Mouse (Mus musculus) bone marrow macrophage, adult 2 months (primary cell): ENCODE measurements around the gene Ttc16.

Experiments
- CTCF ChIP-seq: IDR thresholded peaks from 2 replicates; pipeline ENCODE4 v1.5.1; 2012; ENCODE audit warnings: low read depth, mild to moderate bottlenecking, low read length, moderate library complexity
- POLR2A ChIP-seq: IDR thresholded peaks from 2 replicates; pipeline ENCODE4 v1.6.1; 2012; ENCODE audit warnings: mild to moderate bottlenecking, low read depth, low read length, borderline replicate concordance

- TF ChIP-seq POLR2A: no peak
- no peak for TF ChIP-seq CTCF
These were observed 24.4 kb downstream of the Ttc16 start for GRCm38 (mm10) chr2:32750887-32751664.
